Mouse (Mus musculus) liver, embryonic 16.5 days (tissue): ENCODE results near the gene Mef2a. TPM values are rescaled to one million over a fixed set of nuclear protein-coding genes. Genes with fewer than 3 reads are reported as not detected.

ENCODE experiments used
- ATAC-seq: fragments of 200-750 bp; cut with Nextera tagmentation; 2 replicates; pipeline ENCODE4 v1.8.0; 2017; ENCODE audit warnings: low read depth, mild to moderate bottlenecking, moderate number of reproducible peaks, moderate library complexity
- H3K27ac ChIP-seq: fragments of 300-500 bp; sonication (generic); 2 replicates; pipeline ENCODE4 v1.5.1; 2014; ENCODE audit warnings: mild to moderate bottlenecking, low read length
- H3K27me3 ChIP-seq: fragments of 300-500 bp; sonication (generic); 2 replicates; pipeline ENCODE4 v1.6.1; 2014; ENCODE audit warnings: low read depth, low read length, mixed read lengths; ENCODE audit not compliant: control insufficient read depth, insufficient read depth
- H3K36me3 ChIP-seq: fragments of 300-500 bp; sonication (generic); 2 replicates; pipeline ENCODE4 v1.6.1; 2014; ENCODE audit warnings: mild to moderate bottlenecking; ENCODE audit not compliant: control insufficient read depth, insufficient read depth
- H3K4me1 ChIP-seq: fragments of 300-500 bp; sonication (generic); 2 replicates; pipeline ENCODE4 v1.6.1; 2014; ENCODE audit warnings: low read depth, low read length, mixed read lengths; ENCODE audit not compliant: control insufficient read depth
- H3K4me2 ChIP-seq: fragments of 300-500 bp; sonication (generic); 2 replicates; pipeline ENCODE4 v1.6.1; 2014; ENCODE audit warnings: low read depth, low read length, mixed read lengths
- H3K4me3 ChIP-seq: fragments of 300-500 bp; sonication (generic); 2 replicates; pipeline ENCODE4 v1.5.1; 2014; ENCODE audit warnings: low read depth, mild to moderate bottlenecking, low read length
- H3K9ac ChIP-seq: fragments of 300-500 bp; sonication (generic); 2 replicates; pipeline ENCODE4 v1.6.1; 2014; ENCODE audit warnings: low read depth, low read length
- H3K9me3 ChIP-seq: fragments of 300-500 bp; sonication (generic); replicated peaks from 2 replicates; pipeline ENCODE4 v1.6.1; 2016; ENCODE audit warnings: low read length; ENCODE audit not compliant: control insufficient read depth
- WGBS: fragments of 180-500 bp; shearing (Covaris S2); extraction: QIAGEN DNeasy Blood & Tissue Kit; methylation state at CpG from one replicate; pipeline ENCODE4 v1.1.7; 2014; ENCODE audit not compliant: insufficient replicate concordance; 5-methylcytosine and 5-hydroxymethylcytosine counted together
- polyA plus RNA-seq: library from polyadenylated mRNA; unstranded; fragments of >200 nt; fragmentation: Nextera tagmentation; extraction: Ambion mirVana; gene quantifications from 2 replicates; pipeline ENCODE4 v1.2.1, GENCODE M21; 2015

Mef2a gene
- polyA plus RNA-seq, 1 experiment from 2014 or later: 12.0 TPM

GRCm38 (mm10) chr7:67245255-67245654 is 127.4 kb downstream of the Mef2a start:
- Histone ChIP-seq H3K4me3 (no peak overlapping the region), H3K36me3 (no peaks in the 10 kb centered on the region), H3K27me3 (no peaks in the 10 kb centered on the region), H3K4me2 (no peak overlapping the region), H3K27ac (no peak overlapping the region), H3K9ac (no peak overlapping the region), H3K4me1 (no peaks in the 10 kb centered on the region), H3K9me3 (no peaks in the 10 kb centered on the region)
- ATAC-seq: no peak
- WGBS: 35% methylated on average over 1 of the region's 1 CpGs

- Histone ChIP-seq H3K4me1 (no peaks in the 10 kb centered on the region), H3K9me3 (no peaks in the 10 kb centered on the region), H3K4me3 (no peak overlapping the region), H3K9ac (no peak overlapping the region), H3K27me3 (no peaks in the 10 kb centered on the region), H3K36me3 (no peaks in the 10 kb centered on the region), H3K4me2 (no peak overlapping the region), H3K27ac (no peak overlapping the region)
- WGBS: 41% methylated on average over 4 of the region's 4 CpGs
- no peak for ATAC-seq
Measured at GRCm38 (mm10) chr7:67243894-67244282, 128.8 kb downstream of the Mef2a start.

GRCm38 (mm10) chr7:67243121-67243893 is 129.4 kb downstream of the Mef2a start:
- ATAC-seq: no peak
- Histone ChIP-seq H3K9me3 (no peaks in the 10 kb centered on the region), H3K27me3 (no peaks in the 10 kb centered on the region), H3K36me3 (no peaks in the 10 kb centered on the region), H3K4me1 (no peaks in the 10 kb centered on the region), H3K27ac (no peak overlapping the region), H3K4me3 (no peak overlapping the region), H3K4me2 (no peak overlapping the region), H3K9ac (no peak overlapping the region)
- WGBS: 58% methylated on average over 2 of the region's 2 CpGs

GRCm38 (mm10) chr7:67241969-67242368 is 130.7 kb downstream of the Mef2a start:
- Histone ChIP-seq H3K4me2 (no peak overlapping the region), H3K4me1 (no peaks in the 10 kb centered on the region), H3K9ac (no peak overlapping the region), H3K36me3 (peaks cover 1% of the 10 kb centered on the region; the same call in 1 of the 2 replicates), H3K27me3 (no peaks in the 10 kb centered on the region), H3K9me3 (no peaks in the 10 kb centered on the region), H3K4me3 (no peak overlapping the region), H3K27ac (no peak overlapping the region)
- no peak for ATAC-seq
- WGBS: 71% methylated on average over 3 of the region's 3 CpGs

- Histone ChIP-seq H3K27me3 (no peaks in the 10 kb centered on the region), H3K9me3 (no peaks in the 10 kb centered on the region), H3K4me1 (no peaks in the 10 kb centered on the region), H3K4me2 (no peak overlapping the region), H3K4me3 (no peak overlapping the region), H3K9ac (no peak overlapping the region), H3K36me3 (peaks cover 12% of the 10 kb centered on the region), H3K27ac (no peak overlapping the region)
- 60% methylated on average over 2 of the region's 2 CpGs for WGBS
- ATAC-seq: no peak
Measured at GRCm38 (mm10) chr7:67237752-67238151, 134.9 kb downstream of the Mef2a start.

GRCm38 (mm10) chr7:67236351-67236750 is 136.3 kb downstream of the Mef2a start:
- Histone ChIP-seq H3K4me1 (no peaks in the 10 kb centered on the region), H3K9me3 (no peaks in the 10 kb centered on the region), H3K27me3 (no peaks in the 10 kb centered on the region), H3K27ac (no peak overlapping the region), H3K4me2 (no peak overlapping the region), H3K36me3 (peaks cover 12% of the 10 kb centered on the region), H3K9ac (no peak overlapping the region), H3K4me3 (no peak overlapping the region)
- no peak for ATAC-seq
- 67% methylated on average over 2 of the region's 2 CpGs for WGBS

- no peaks in the 10 kb centered on the region for H3K27me3 ChIP-seq
- 70% methylated on average over 8 of the region's 8 CpGs for WGBS
- H3K4me2 ChIP-seq: no peak overlapping the region
- H3K9me3 ChIP-seq: no peaks in the 10 kb centered on the region
- H3K36me3 ChIP-seq: peaks cover 12% of the 10 kb centered on the region
- no peak overlapping the region for H3K4me3 ChIP-seq
- H3K4me1 ChIP-seq: no peaks in the 10 kb centered on the region
- no peak overlapping the region for H3K27ac ChIP-seq
- no peak overlapping the region for H3K9ac ChIP-seq
- no peak for ATAC-seq
Measured at GRCm38 (mm10) chr7:67234797-67235196, 137.9 kb downstream of the Mef2a start.

- 86% methylated on average over 14 of the region's 14 CpGs for WGBS
- no peaks in the 10 kb centered on the region for H3K9me3 ChIP-seq
- H3K4me3 ChIP-seq: no peak overlapping the region
- H3K4me2 ChIP-seq: no peak overlapping the region
- no peak overlapping the region for H3K27ac ChIP-seq
- H3K9ac ChIP-seq: no peak overlapping the region
- no peaks in the 10 kb centered on the region for H3K27me3 ChIP-seq
- ATAC-seq: no peak
- H3K4me1 ChIP-seq: no peaks in the 10 kb centered on the region
- H3K36me3 ChIP-seq: peaks cover 12% of the 10 kb centered on the region
Measured at GRCm38 (mm10) chr7:67232504-67232903, 140.2 kb downstream of the Mef2a start.

GRCm38 (mm10) chr7:67230640-67231140 is 142.0 kb downstream of the Mef2a start:
- H3K27ac ChIP-seq: no peak overlapping the region
- no peak overlapping the region for H3K4me2 ChIP-seq
- no peak overlapping the region for H3K9ac ChIP-seq
- no peaks in the 10 kb centered on the region for H3K9me3 ChIP-seq
- H3K4me3 ChIP-seq: no peak overlapping the region
- no peak for ATAC-seq
- no peaks in the 10 kb centered on the region for H3K4me1 ChIP-seq
- peaks cover 8% of the 10 kb centered on the region for H3K36me3 ChIP-seq
- WGBS: 62% methylated on average over 3 of the region's 3 CpGs
- no peaks in the 10 kb centered on the region for H3K27me3 ChIP-seq
